Mouse (Mus musculus) hindlimb bud, embryonic 11.5 days (tissue): ENCODE measurements around the gene Pxk.
"Not testable (repeated sequence)": the region's sequence is repeated elsewhere in the genome, so short reads cannot be mapped to it uniquely, and the experiment has no call there.

Experiments
- DNase-seq: peaks from one replicate; pipeline ENCODE4 v3.0.0-alpha.2; 2012; ENCODE audit warnings: low read depth, low spot score; ENCODE audit errors: extremely low spot score

The Pxk gene

GRCm38 (mm10) chr14:8145594-8146558, 47.9 kb downstream of the Pxk start:
- peak; percentile 10 for DNase-seq

- no peak for DNase-seq
Observed at GRCm38 (mm10) chr14:8146611-8147223, 48.7 kb downstream of the Pxk start.

- no peak for DNase-seq
Observed at GRCm38 (mm10) chr14:8148842-8149241, 50.8 kb downstream of the Pxk start.

GRCm38 (mm10) chr14:8151757-8152156, 53.7 kb downstream of the Pxk start:
- DNase-seq = no peak

- no peak for DNase-seq
Observed at GRCm38 (mm10) chr14:8154072-8154471, 56.1 kb downstream of the Pxk start.

GRCm38 (mm10) chr14:8156947-8157346, 58.9 kb downstream of the Pxk start:
- DNase-seq = no peak

- DNase-seq = no peak
Observed at GRCm38 (mm10) chr14:8158721-8159120, 60.7 kb downstream of the Pxk start.

- no peak for DNase-seq
Observed at GRCm38 (mm10) chr14:8159141-8159540, 61.1 kb downstream of the Pxk start.

- DNase-seq = no peak
Observed at GRCm38 (mm10) chr14:8161777-8162176, 63.8 kb downstream of the Pxk start.

- DNase-seq = no peak
Observed at GRCm38 (mm10) chr14:8164463-8164862, 66.5 kb downstream of the Pxk start.

- peak; percentile 88 for DNase-seq
Observed at GRCm38 (mm10) chr14:8172507-8173410, 74.7 kb downstream of the Pxk start, which contains the start of gene Pdhb. TSS of gene Pdhb (minus strand) at chr14:8173025.

GRCm38 (mm10) chr14:8173542-8174250, 75.7 kb downstream of the Pxk start:
- not testable (repeated sequence) for DNase-seq

- no peak for DNase-seq
Observed at GRCm38 (mm10) chr14:8174634-8175033, 76.6 kb downstream of the Pxk start.

GRCm38 (mm10) chr14:8176251-8176650, 78.2 kb downstream of the Pxk start:
- DNase-seq = no peak

- DNase-seq = no peak
Observed at GRCm38 (mm10) chr14:8180371-8181035, 82.5 kb downstream of the Pxk start.

- DNase-seq = no peak
Observed at GRCm38 (mm10) chr14:8183330-8183729, 85.3 kb downstream of the Pxk start.

- no peak for DNase-seq
Observed at GRCm38 (mm10) chr14:8186278-8187045, 88.5 kb downstream of the Pxk start.

GRCm38 (mm10) chr14:8190556-8190955, 92.5 kb downstream of the Pxk start:
- DNase-seq = no peak

- no peak for DNase-seq
Observed at GRCm38 (mm10) chr14:8191331-8191965, 93.4 kb downstream of the Pxk start.
